Mouse (Mus musculus) embryonic facial prominence, embryonic 15.5 days (tissue): ENCODE data around the gene Mei1. TPM values are rescaled to one million over a fixed set of nuclear protein-coding genes. Genes with fewer than 3 reads are reported as not detected.

Experiments used
- ATAC-seq: fragments of 200-750 bp; cut with Nextera tagmentation; 2 replicates; pipeline ENCODE4 v1.8.0; 2017; ENCODE audit warnings: low read depth, moderate TSS enrichment; ENCODE audit not compliant: insufficient number of reproducible peaks, low FRiP score, low TSS enrichment
- H3K27ac ChIP-seq: fragments of 300-500 bp; sonication (generic); replicated peaks from 2 replicates; pipeline ENCODE4 v1.5.1; 2015; ENCODE audit warnings: mild to moderate bottlenecking, inconsistent platforms
- H3K27me3 ChIP-seq: fragments of 300-500 bp; sonication (generic); 2 replicates; pipeline ENCODE4 v1.6.1; 2015; ENCODE audit warnings: inconsistent platforms
- H3K36me3 ChIP-seq: fragments of 300-500 bp; sonication (generic); 2 replicates; pipeline ENCODE4 v1.6.1; 2015; ENCODE audit warnings: mild to moderate bottlenecking, inconsistent platforms
- H3K4me1 ChIP-seq: fragments of 300-500 bp; sonication (generic); 2 replicates; pipeline ENCODE4 v1.6.1; 2015; ENCODE audit warnings: inconsistent platforms
- H3K4me2 ChIP-seq: fragments of 300-500 bp; sonication (generic); replicated peaks from 2 replicates; pipeline ENCODE4 v1.6.1; 2015; ENCODE audit warnings: mild to moderate bottlenecking, inconsistent platforms
- H3K4me3 ChIP-seq: fragments of 300-500 bp; sonication (generic); replicated peaks from 2 replicates; pipeline ENCODE4 v1.5.1; 2015; ENCODE audit warnings: mild to moderate bottlenecking, inconsistent platforms
- H3K9ac ChIP-seq: fragments of 300-500 bp; sonication (generic); 2 replicates; pipeline ENCODE4 v1.6.1; 2015; ENCODE audit warnings: inconsistent platforms
- H3K9me3 ChIP-seq: fragments of 300-500 bp; sonication (generic); replicated peaks from 2 replicates; pipeline ENCODE4 v1.6.1; 2016; ENCODE audit warnings: inconsistent platforms
- WGBS: fragments of 180-500 bp; shearing (Covaris S2); methylation state at CpG from one replicate; pipeline ENCODE4 v1.1.7; 2015; 5-methylcytosine and 5-hydroxymethylcytosine counted together
- polyA plus RNA-seq: library from polyadenylated mRNA; unstranded; fragments of >200 nt; fragmentation: Nextera tagmentation; extraction: Ambion mirVana; gene quantifications from 2 replicates; pipeline ENCODE4 v1.2.1, GENCODE M21; 2015

Gene Mei1
- polyA plus RNA-seq, 1 experiment from 2014 or later: 0.11 TPM

DNA sequence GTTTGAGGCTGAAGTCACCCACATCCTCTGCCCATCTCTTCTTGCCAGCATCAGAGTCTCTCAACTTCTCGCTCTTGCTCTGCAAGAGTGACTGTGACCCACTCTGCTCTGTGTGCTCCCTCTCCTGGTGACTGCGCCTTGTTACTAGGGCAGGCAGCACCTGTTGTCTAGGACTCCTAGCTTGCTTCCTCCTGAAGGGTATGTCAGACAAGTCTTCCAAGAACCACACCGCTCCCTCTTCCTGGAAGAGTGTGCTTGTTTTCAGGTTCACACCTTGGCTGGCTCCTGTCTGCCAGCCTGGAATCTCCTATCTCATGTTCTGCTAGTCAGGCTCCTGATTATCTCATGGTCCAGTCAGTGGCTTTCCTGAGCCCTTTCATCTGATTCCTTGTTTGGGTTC is 70.6 kb downstream of the Mei1 start:
- Histone ChIP-seq H3K27me3 (no peaks in the 10 kb centered on the region), H3K4me3 (no peak overlapping the region), H3K9ac (no peak overlapping the region), H3K4me2 (no peak overlapping the region), H3K4me1 (peaks cover 8% of the 10 kb centered on the region), H3K27ac (no peak overlapping the region), H3K9me3 (no peaks in the 10 kb centered on the region), H3K36me3 (0 out of 2 replicates have a peak, but pooled peaks cover 14% of the 10 kb centered on the region)
- no peak for ATAC-seq
- WGBS: 80% methylated on average over 3 of the region's 3 CpGs

DNA sequence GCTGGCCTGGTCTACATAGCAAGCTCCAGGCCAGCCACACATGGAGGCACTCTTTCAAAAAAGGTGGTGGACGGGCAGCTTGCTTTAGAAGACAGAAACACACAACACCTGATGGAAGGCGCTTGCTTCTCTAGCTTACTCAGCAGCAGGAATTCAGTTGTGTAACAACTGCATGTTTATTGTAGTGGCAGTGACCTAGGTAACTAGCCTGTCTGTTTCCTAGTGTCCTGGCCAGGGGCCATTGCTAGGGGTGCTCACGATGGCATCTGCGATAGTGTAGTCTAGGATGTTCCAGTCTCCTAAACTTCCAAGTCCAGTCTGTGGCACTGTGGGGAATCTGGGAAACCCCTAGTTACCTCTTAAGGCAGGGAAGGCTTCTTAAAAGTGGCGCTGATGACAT is 74.4 kb downstream of the Mei1 start:
- Histone ChIP-seq H3K27me3 (no peaks in the 10 kb centered on the region), H3K9ac (no peak overlapping the region), H3K4me1 (peaks cover 29% of the 10 kb centered on the region), H3K9me3 (no peaks in the 10 kb centered on the region), H3K36me3 (0 out of 2 replicates have a peak, but pooled peaks cover 11% of the 10 kb centered on the region), H3K4me2 (no peak overlapping the region), H3K27ac (no peak overlapping the region), H3K4me3 (no peak overlapping the region)
- 86% methylated on average over 5 of the region's 5 CpGs for WGBS
- ATAC-seq: no peak

DNA sequence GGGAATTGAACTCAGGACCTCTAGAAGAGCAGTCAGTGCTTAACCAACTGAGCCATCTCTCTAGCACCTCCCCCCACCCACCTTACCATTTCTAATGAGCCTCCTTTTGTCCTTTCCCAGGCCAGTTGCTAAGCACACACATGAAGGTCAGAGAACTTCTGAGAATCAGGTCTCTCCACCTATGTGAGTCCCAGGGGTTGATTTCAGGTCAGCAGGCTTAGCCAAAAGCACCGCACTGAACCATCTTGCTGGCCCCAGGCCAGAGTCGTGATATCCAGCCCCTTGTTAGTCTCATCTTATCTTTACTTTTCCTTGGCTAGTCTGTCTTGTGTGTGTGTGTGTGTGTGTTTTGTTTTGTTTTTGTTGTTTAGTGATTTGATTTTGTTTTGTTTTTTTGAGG is 75.6 kb downstream of the Mei1 start:
- Histone ChIP-seq H3K4me1 (peaks cover 33% of the 10 kb centered on the region), H3K27ac (peak overlapping the region; percentile 86), H3K27me3 (no peaks in the 10 kb centered on the region), H3K9ac (no peak overlapping the region), H3K4me3 (no peak overlapping the region), H3K9me3 (no peaks in the 10 kb centered on the region), H3K4me2 (no peak overlapping the region), H3K36me3 (0 out of 2 replicates have a peak, but pooled peaks cover 11% of the 10 kb centered on the region)
- WGBS: 47% methylated on average over 2 of the region's 2 CpGs
- ATAC-seq: no peak

DNA sequence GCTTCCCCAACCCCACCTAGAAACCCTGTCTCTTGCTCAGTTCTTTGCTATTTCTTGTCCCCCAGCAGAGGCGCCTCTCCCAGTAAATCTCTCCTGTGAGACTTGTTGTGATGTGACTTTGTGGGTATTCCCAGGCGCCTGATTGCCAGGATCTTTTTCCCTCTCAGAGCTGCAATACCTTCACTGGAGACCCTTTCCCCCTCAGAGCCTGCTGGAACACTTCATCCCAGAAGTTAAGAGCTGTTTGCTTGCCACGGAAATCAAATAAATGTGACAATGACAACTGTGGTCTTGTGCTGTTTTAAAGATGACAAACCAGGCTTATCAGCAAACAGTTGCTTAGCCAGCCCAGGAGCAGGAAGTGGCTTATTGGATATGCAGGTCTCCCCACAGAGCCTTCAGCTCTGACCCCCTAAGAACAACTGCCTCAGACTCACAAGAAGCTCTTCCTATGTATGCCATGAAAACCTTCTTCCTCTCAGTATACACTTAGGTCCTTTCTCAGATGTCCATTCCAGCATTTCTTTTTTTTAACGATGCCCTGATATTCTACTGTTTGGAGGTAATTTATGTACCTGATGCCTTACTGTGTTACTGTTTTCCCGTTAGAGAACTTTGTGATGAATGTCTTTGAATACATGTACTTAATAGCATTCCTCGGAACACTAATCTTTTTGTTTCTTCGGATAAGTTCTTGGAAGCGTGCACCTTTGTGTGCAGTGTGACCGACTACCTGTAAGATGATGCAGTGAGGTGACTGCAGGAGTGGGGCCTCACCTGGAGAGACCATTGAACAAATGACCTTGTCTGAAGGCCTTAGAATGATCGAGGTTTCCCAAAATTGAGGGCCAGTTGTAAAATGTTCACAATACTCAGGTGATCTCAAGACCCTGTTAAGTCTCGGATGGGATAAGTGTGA is 76.3 kb downstream of the Mei1 start:
- peak overlapping the region; percentile 83 for H3K4me3 ChIP-seq
- 14% methylated on average over 11 of the region's 11 CpGs for WGBS
- peaks cover 36% of the 10 kb centered on the region for H3K4me1 ChIP-seq
- no peaks in the 10 kb centered on the region for H3K9me3 ChIP-seq
- no peak overlapping the region for H3K9ac ChIP-seq
- H3K27me3 ChIP-seq: no peaks in the 10 kb centered on the region
- no peak; the same call in 1 of the 2 replicates for ATAC-seq
- H3K36me3 ChIP-seq: 0 out of 2 replicates have a peak, but pooled peaks cover 5% of the 10 kb centered on the region
- peak overlapping the region; percentile 86 for H3K27ac ChIP-seq
- H3K4me2 ChIP-seq: peak overlapping the region; percentile 75

DNA sequence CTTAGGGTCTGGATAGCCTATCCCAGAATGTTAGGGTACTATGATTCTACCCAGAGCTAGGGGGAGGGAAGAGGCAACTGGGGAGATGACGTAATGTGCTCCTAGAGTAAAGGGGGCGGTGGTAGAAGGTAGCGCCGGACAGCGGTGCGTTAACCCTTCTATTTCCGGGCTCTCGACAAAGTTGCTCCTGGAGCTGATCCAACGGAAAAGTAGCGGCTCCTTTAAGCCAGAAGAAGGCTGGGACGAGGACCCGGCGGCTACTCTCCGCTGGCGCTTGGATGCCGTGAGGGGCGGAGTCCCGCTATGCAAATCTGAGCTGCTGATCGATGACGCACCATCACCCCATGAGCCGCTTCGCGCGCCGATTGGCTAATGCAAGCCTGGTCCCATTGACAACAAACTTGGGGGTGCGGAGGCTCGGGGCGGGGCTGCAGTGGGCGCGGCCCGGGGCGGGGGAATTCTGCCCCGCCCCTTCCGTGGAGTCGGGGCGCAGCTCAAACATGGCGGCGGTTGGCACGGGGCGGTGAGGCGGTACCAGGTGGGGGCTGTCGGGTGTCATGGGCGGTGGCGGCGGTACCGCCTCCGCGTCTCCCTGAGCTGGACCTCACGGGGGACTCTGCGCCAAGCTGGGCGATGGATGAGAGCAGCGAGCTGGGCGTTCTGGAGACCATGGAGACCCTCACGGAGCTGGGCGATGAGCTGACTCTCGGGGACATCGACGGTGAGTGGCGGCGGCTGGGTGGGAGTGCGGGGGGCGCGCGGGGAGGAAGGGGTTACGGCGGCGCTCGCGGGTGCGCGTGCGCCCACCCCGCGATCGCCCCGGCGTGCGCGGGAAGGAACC is 77.2 kb downstream of the Mei1 start, which contains the start of gene Srebf2:
Gene Srebf2, plus strand, starts transcription at position 412 of the 841 bp plus-strand sequence.
- H3K27ac ChIP-seq: peak within 1 kb of the TSS; percentile 96
- H3K36me3 ChIP-seq: no peaks in the 10 kb centered on the region
- H3K4me2 ChIP-seq: peak within 1 kb of the TSS; percentile 75
- peak; percentile 96 for ATAC-seq
- no peaks in the 10 kb centered on the region for H3K9me3 ChIP-seq
- peaks cover 40% of the 10 kb centered on the region for H3K4me1 ChIP-seq
- peak within 1 kb of the TSS; percentile 83 for H3K4me3 ChIP-seq
- H3K27me3 ChIP-seq: no peaks in the 10 kb centered on the region
- under 1% methylated on average over 76 of the region's 79 CpGs for WGBS
- peak within 1 kb of the TSS; percentile 86 for H3K9ac ChIP-seq

DNA sequence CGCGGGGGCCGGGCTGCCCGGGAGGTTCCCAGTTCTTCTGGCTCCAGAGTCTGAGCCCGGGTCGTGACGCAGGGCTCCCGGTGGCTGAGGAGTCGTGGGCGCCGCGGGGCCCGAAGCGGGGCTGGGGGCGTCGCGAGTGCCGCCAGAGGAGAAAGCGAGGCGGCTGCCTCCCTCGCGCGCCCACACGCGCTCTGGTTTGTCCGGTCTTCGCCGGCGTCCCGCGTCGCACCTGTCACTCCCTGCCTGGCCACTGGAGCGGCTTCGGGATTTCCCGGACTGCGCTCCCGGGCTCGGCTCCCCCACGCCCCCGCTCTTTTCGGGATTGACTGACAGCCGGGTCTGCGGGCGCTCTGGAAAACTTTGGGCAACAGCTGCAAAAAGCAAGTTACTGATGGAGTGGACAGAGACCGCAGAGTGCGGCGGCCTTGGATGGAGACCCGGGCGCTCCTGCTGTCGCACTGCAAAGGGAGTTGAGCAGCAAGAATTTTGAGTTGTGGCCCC is 77.9 kb downstream of the Mei1 start:
- H3K27me3 ChIP-seq: no peaks in the 10 kb centered on the region
- ATAC-seq: 0 out of 2 replicates have a peak, but pooled peaks have one; percentile 5
- no peaks in the 10 kb centered on the region for H3K36me3 ChIP-seq
- peak overlapping the region; percentile 96 for H3K27ac ChIP-seq
- H3K9ac ChIP-seq: peak overlapping the region; percentile 86
- peaks cover 46% of the 10 kb centered on the region for H3K4me1 ChIP-seq
- 0% methylated on average over 43 of the region's 50 CpGs for WGBS
- no peaks in the 10 kb centered on the region for H3K9me3 ChIP-seq
- peak overlapping the region; percentile 83 for H3K4me3 ChIP-seq
- peak overlapping the region; percentile 75 for H3K4me2 ChIP-seq

DNA sequence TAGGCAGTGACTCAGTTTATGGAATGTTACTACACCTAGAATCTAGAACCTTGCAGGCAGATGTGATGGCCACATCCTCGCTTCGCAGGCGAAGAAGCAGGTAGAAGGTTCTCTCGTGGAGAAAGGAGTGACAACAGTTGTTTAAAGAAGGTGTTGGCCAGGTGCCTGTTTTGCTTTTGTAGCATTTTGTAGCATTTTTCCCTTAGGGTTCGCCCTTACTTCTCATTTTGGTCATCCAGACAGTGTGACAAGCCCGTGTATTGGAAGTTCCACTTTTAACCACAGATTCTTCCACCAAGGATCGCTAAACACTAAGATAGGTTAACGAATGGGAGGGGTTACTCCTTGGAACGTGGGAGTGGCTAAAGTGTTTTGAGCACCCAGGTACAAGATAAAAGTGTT is 78.7 kb downstream of the Mei1 start:
- H3K27me3 ChIP-seq: no peaks in the 10 kb centered on the region
- peak overlapping the region; percentile 75 for H3K4me2 ChIP-seq
- H3K4me1 ChIP-seq: peaks cover 53% of the 10 kb centered on the region
- peak overlapping the region; percentile 96 for H3K27ac ChIP-seq
- no peaks in the 10 kb centered on the region for H3K9me3 ChIP-seq
- WGBS: 17% methylated on average over 9 of the region's 9 CpGs
- H3K9ac ChIP-seq: peak overlapping the region; percentile 86
- peak overlapping the region; percentile 83 for H3K4me3 ChIP-seq
- H3K36me3 ChIP-seq: 0 out of 2 replicates have a peak, but pooled peaks cover under 1% of the 10 kb centered on the region
- no peak for ATAC-seq

DNA sequence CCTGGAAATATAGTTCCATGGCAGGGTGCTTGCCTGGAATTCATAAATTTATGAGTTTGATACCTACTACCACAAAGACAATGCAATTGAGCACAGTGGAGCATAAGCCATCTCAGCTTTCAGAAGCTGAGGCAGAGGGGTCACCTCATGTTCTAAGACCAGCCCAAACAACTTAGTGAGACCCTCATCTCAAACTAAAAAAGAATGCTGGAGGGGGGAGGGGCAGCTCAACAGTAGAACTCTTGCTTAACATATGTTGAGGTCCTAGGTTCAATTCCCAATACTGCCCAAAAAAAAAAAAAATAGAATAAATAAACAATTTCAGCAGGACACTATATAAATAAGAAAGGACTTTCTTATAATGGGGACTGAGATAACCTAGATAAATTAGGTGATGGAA is 80.2 kb downstream of the Mei1 start:
- ATAC-seq: no peak
- Histone ChIP-seq H3K27me3 (no peaks in the 10 kb centered on the region), H3K4me1 (peaks cover 60% of the 10 kb centered on the region)

DNA sequence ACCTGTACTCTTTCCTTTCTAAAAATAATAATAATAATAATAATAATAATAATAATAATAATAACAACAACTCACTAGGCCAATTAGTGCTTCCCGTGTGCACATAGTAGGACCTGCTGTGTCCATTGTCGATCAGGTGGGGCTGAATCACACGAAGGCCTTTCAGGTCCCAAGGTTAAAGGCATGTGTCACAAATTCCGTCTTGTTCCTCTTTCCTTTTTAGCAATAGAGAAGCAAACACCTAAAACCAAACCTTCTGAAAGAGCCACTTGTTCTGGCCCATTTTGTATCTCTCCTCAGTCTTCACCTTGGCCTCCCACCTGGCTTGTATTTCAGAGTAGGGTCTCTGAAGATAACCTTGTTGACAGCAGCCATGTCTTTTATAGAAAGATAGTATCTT is 81.4 kb downstream of the Mei1 start:
- Histone ChIP-seq H3K4me1 (peaks cover 52% of the 10 kb centered on the region), H3K9ac (no peak overlapping the region), H3K4me3 (no peak overlapping the region), H3K27me3 (no peaks in the 10 kb centered on the region), H3K9me3 (no peaks in the 10 kb centered on the region), H3K27ac (no peak overlapping the region), H3K36me3 (0 out of 2 replicates have a peak, but pooled peaks cover 3% of the 10 kb centered on the region), H3K4me2 (no peak overlapping the region)
- no peak for ATAC-seq
- WGBS: 87% methylated on average over 4 of the region's 4 CpGs

More for the DNA sequence above, 80.2 kb downstream of the Mei1 start:
- H3K9ac ChIP-seq: no peak overlapping the region
- H3K9me3 ChIP-seq: no peaks in the 10 kb centered on the region
- no peak overlapping the region for H3K4me3 ChIP-seq
- H3K36me3 ChIP-seq: 0 out of 2 replicates have a peak, but pooled peaks cover 3% of the 10 kb centered on the region
- H3K4me2 ChIP-seq: no peak overlapping the region
- no peak overlapping the region for H3K27ac ChIP-seq

DNA sequence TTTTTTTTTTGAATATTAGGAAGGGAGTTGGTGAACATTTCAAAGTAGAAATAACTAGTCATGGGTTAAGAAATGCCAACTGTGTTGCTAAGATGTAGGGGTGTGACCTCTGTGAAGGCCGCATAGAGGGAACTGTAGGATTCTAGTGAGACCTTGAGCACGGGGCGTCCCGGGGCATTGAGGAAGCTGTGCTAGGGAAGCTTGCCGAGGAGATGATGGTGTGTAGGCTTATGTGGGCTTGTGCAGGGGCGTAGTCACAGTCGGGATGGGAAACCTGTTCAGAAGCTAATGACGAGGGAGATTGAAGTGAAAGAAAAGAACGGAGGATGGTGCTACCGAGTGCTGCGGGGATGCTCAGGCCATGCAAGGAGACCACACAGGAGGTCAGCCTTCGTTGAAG is 82.2 kb downstream of the Mei1 start:
- ATAC-seq: no peak
- H3K9me3 ChIP-seq: no peaks in the 10 kb centered on the region
- H3K4me1 ChIP-seq: peaks cover 51% of the 10 kb centered on the region
- H3K9ac ChIP-seq: no peak overlapping the region
- H3K4me2 ChIP-seq: peak overlapping the region; percentile 9; the same call in 1 of the 2 replicates
- H3K36me3 ChIP-seq: 0 out of 2 replicates have a peak, but pooled peaks cover 3% of the 10 kb centered on the region
- WGBS: 71% methylated on average over 12 of the region's 12 CpGs
- no peak overlapping the region for H3K4me3 ChIP-seq
- peak overlapping the region; percentile 76; the same call in 1 of the 2 replicates for H3K27ac ChIP-seq
- H3K27me3 ChIP-seq: no peaks in the 10 kb centered on the region
